Mouse (Mus musculus): ENCODE results near the gene Fmnl3. TPM values are rescaled to one million over a fixed set of nuclear protein-coding genes. Genes with fewer than 3 reads are reported as not detected.
A peak's percentile ranks its signal among the peaks of the same experiment; 100 is the strongest.
"Not testable (repeated sequence)": the region's sequence is repeated elsewhere in the genome, so short reads cannot be mapped to it uniquely, and the experiment has no call there.

Gene Fmnl3
- polyA plus RNA-seq, 1 experiment from 2014 or later = 16.6 TPM

DNA sequence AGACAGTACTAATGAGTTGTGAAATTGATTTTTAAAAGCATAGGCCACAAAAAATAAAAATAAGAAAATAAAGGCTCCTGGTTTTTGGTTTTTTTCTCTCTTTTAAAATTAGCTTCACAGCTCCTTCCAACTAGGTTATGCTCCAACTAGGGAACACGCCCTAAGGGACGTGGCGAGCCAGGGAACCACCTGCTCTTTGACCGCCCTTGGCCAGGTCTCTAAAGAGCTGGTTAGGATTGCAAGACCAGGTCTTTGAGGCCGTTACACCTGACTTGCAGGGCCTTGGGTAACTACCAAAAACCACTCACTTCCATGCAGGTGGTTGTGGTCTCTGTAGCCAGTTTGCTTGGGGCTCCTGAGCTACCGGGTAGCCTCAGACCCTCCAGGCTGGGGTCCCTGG lies 21.7 kb upstream of the Fmnl3 start:
- Histone ChIP-seq H3K4me1 (ENCODE audit: control insufficient read depth, insufficient read depth, low read length) (peaks cover 30% of the 10 kb centered on the region), H3K27ac (ENCODE audit: low read length) (peak overlapping the region; percentile 51; the same call in 1 of the 2 replicates), H3K4me2 (ENCODE audit: low read depth, low read length) (peak overlapping the region; percentile 85), H3K4me3 (replicated peaks; ENCODE audit: low read length) (peak overlapping the region; percentile 89), H3K27me3 (ENCODE audit: control insufficient read depth, insufficient read depth, low read length) (no peaks in the 10 kb centered on the region), H3K36me3 (ENCODE audit: control insufficient read depth, insufficient read depth, low read length) (no peaks in the 10 kb centered on the region), H3K9me3 (replicated peaks; ENCODE audit: control insufficient read depth, low read length) (no peaks in the 10 kb centered on the region), H3K9ac (ENCODE audit: low read length) (peak overlapping the region; percentile 66)
- whole genome bisulfite sequencing = 75% methylated on average over 6 of the region's 6 CpGs
- no peak for ATAC-seq (ENCODE audit: insufficient read depth, low FRiP score)

DNA sequence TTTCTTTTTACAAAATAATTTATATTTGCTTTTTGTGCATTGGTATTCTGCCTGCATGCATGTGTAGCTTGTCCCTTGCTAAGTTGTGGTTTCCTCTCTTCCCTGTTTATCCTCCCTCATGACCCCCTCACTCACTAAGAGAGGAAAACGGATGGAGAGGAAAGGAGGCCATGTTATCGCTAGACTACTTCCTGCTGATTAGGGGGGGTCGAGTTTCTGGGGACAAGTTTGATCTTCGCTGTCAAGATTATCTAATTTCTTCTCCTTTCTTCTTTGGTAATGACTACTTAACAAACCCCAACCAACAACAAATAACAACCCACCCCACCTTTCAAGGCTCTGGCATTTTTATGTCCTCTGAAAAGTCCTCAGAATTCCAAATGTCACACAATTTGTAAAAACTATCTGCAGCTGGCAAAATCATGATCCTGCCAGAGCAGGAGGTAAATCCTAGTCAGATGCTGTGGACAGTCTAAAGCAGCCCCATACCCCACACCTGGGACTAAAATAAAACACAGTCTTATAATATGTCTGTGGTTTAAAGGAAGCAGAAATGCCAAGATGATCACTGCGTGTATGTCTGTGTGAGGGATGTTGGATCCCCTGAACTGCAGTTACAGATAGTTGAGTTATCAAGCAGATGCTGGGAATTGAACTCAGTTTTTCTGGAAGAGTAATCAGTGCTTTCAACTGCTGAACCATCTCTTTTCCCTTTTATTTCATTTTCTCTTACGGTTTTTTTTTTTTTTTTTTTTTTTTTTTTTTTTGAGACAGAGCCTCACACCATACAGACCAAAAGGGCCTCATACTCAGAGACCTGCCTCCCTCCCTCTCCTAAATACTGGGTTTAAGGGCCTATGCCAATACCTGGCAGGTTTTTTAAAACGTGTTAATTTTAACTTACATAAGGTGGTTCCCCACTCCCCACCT lies 20.5 kb upstream of the Fmnl3 start:
- 48% methylated on average over 7 of the region's 7 CpGs for WGBS
- H3K4me2 ChIP-seq (ENCODE audit: low read depth, low read length) = no peak overlapping the region
- no peaks in the 10 kb centered on the region for H3K9me3 ChIP-seq (replicated peaks; ENCODE audit: control insufficient read depth, low read length)
- ATAC-seq (ENCODE audit: insufficient read depth, low FRiP score) = no peak
- H3K4me3 ChIP-seq (replicated peaks; ENCODE audit: low read length) = no peak overlapping the region
- H3K27me3 ChIP-seq (ENCODE audit: control insufficient read depth, insufficient read depth, low read length) = no peaks in the 10 kb centered on the region
- H3K36me3 ChIP-seq (ENCODE audit: control insufficient read depth, insufficient read depth, low read length) = no peaks in the 10 kb centered on the region
- H3K4me1 ChIP-seq (ENCODE audit: control insufficient read depth, insufficient read depth, low read length) = peaks cover 17% of the 10 kb centered on the region
- no peak overlapping the region for H3K9ac ChIP-seq (ENCODE audit: low read length)
- no peak overlapping the region for H3K27ac ChIP-seq (ENCODE audit: low read length)

DNA sequence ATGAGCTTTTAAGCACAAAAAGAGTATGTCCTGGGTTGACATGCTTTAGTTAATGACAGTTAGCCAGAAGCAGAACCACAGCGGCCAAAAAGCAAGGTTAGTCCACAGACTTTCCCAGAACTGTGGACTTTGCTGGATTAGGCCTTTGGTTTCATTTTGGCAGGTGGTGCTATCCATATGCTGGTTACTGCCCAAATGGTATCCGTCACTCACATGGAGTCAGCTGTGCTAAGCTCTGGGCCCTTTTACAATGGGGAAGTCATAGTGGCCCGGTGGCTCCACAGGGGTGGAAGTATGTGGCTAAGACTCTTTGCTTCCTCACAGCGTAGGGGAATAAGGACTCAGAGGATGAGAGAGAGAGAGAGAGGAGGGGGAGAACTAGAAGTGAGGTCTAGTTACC lies 17.7 kb upstream of the Fmnl3 start:
- 66% methylated on average over 4 of the region's 4 CpGs for WGBS
- Histone ChIP-seq H3K4me3 (replicated peaks; ENCODE audit: low read length) (no peak overlapping the region), H3K4me2 (ENCODE audit: low read depth, low read length) (no peak overlapping the region), H3K9ac (ENCODE audit: low read length) (no peak overlapping the region), H3K36me3 (ENCODE audit: control insufficient read depth, insufficient read depth, low read length) (no peaks in the 10 kb centered on the region), H3K4me1 (ENCODE audit: control insufficient read depth, insufficient read depth, low read length) (peaks cover 4% of the 10 kb centered on the region; the same call in 1 of the 2 replicates), H3K27me3 (ENCODE audit: control insufficient read depth, insufficient read depth, low read length) (no peaks in the 10 kb centered on the region), H3K9me3 (replicated peaks; ENCODE audit: control insufficient read depth, low read length) (no peaks in the 10 kb centered on the region), H3K27ac (ENCODE audit: low read length) (no peak overlapping the region)
- no peak for ATAC-seq (ENCODE audit: insufficient read depth, low FRiP score)

DNA sequence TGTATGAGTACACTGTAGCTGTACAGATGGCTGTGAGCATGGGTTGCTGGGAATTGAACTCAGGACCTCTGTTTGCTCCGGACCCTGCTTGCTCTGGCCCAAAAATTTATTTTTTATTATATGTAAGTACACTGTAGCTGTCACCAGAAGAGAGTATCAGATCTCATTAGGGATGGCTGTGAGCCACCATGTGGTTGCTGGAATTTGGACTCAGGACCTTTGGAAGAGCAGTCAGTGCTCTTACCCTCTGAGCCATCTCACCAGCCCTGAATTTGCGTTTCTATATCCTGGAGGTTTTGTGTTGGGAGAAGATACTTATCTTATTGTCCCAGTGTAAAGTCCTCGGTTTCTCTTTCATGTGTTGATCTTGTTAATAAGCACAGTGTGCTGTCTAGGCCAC lies 16.5 kb upstream of the Fmnl3 start:
- WGBS = 69% methylated on average over 3 of the region's 3 CpGs
- Histone ChIP-seq H3K27me3 (ENCODE audit: control insufficient read depth, insufficient read depth, low read length) (no peaks in the 10 kb centered on the region), H3K4me2 (ENCODE audit: low read depth, low read length) (no peak overlapping the region), H3K36me3 (ENCODE audit: control insufficient read depth, insufficient read depth, low read length) (no peaks in the 10 kb centered on the region), H3K4me3 (replicated peaks; ENCODE audit: low read length) (no peak overlapping the region), H3K9me3 (replicated peaks; ENCODE audit: control insufficient read depth, low read length) (no peaks in the 10 kb centered on the region), H3K4me1 (ENCODE audit: control insufficient read depth, insufficient read depth, low read length) (no peaks in the 10 kb centered on the region), H3K9ac (ENCODE audit: low read length) (no peak overlapping the region), H3K27ac (ENCODE audit: low read length) (no peak overlapping the region)
- no peak for ATAC-seq (ENCODE audit: insufficient read depth, low FRiP score)

DNA sequence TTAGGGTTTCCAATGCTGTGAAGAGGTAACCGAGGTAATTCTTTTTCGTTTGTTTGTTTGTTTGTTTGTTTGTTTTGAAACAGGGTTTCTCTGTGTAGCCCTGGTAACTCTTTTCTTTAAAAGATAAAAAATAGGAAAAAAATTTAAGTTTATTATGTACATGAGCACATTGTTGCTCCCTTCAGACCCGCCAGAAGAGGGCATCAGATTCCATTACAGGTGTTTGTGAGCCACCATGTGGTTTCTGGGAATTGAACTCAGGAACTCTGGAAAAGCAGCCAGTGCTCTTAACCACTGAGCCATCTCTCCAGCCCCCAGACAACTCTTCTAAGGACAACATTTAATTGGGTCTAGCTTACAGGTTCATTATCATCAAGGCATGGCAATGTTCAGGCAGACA lies 15.8 kb upstream of the Fmnl3 start:
- not testable (repeated sequence) for H3K27ac ChIP-seq (ENCODE audit: low read length); H3K4me2 ChIP-seq (ENCODE audit: low read depth, low read length); H3K4me3 ChIP-seq (replicated peaks; ENCODE audit: low read length); H3K9me3 ChIP-seq (replicated peaks; ENCODE audit: control insufficient read depth, low read length); H3K9ac ChIP-seq (ENCODE audit: low read length); H3K27me3 ChIP-seq (ENCODE audit: control insufficient read depth, insufficient read depth, low read length); H3K36me3 ChIP-seq (ENCODE audit: control insufficient read depth, insufficient read depth, low read length); H3K4me1 ChIP-seq (ENCODE audit: control insufficient read depth, insufficient read depth, low read length); ATAC-seq (ENCODE audit: insufficient read depth, low FRiP score)
- WGBS = 62% methylated on average over 3 of the region's 3 CpGs

DNA sequence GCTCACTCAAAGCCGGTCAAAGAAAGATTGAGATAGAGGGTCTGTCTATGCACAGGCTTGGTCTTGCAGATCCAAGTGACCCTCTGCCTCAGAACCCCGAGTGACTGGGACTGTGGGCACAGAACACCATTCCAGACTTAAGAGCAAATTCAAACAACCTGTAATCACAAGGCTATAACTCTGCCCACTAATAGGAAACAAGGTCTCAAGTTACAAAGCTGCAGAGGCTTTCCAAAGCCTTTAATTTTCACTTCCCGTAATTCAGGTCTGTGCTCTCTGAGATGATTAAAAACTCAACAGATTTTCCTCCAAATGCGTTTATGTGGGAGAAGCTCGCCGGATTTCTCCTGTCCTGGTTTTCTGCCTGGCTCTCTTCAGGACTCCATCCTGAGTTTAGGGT lies 13.8 kb upstream of the Fmnl3 start:
- Histone ChIP-seq H3K4me3 (replicated peaks; ENCODE audit: low read length) (no peak overlapping the region), H3K9me3 (replicated peaks; ENCODE audit: control insufficient read depth, low read length) (no peaks in the 10 kb centered on the region), H3K27me3 (ENCODE audit: control insufficient read depth, insufficient read depth, low read length) (no peaks in the 10 kb centered on the region), H3K36me3 (ENCODE audit: control insufficient read depth, insufficient read depth, low read length) (no peaks in the 10 kb centered on the region), H3K4me1 (ENCODE audit: control insufficient read depth, insufficient read depth, low read length) (no peaks in the 10 kb centered on the region), H3K9ac (ENCODE audit: low read length) (no peak overlapping the region), H3K27ac (ENCODE audit: low read length) (peak overlapping the region; percentile 34; the same call in 1 of the 2 replicates), H3K4me2 (ENCODE audit: low read depth, low read length) (no peak overlapping the region)
- WGBS = 44% methylated on average over 6 of the region's 6 CpGs
- no peak for ATAC-seq (ENCODE audit: insufficient read depth, low FRiP score)

DNA sequence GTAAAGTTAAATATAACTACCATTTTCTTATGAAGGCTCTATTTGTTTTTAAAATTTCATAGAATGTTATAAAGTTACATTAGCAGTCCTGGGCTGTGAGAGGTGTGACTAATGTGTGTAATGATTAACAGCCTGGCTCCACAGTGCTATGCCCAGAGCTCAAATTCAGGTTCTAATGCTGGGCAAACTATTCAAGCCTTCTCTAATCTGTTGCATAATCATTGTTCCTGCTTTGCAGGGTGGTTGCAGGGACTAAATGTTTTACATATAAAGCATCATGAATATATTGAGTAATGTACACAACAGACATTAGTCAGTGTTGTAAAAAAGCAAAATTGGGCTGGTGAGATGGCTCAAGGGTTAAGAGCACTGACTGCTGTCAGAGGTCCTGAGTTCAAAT lies 12.6 kb upstream of the Fmnl3 start:
- H3K27ac ChIP-seq (ENCODE audit: low read length) = no peak overlapping the region
- no peak overlapping the region for H3K9ac ChIP-seq (ENCODE audit: low read length)
- H3K27me3 ChIP-seq (ENCODE audit: control insufficient read depth, insufficient read depth, low read length) = no peaks in the 10 kb centered on the region
- no peaks in the 10 kb centered on the region for H3K4me1 ChIP-seq (ENCODE audit: control insufficient read depth, insufficient read depth, low read length)
- no peaks in the 10 kb centered on the region for H3K36me3 ChIP-seq (ENCODE audit: control insufficient read depth, insufficient read depth, low read length)
- no peak overlapping the region for H3K4me2 ChIP-seq (ENCODE audit: low read depth, low read length)
- peaks cover 5% of the 10 kb centered on the region; the same call in 1 of the 2 replicates for H3K9me3 ChIP-seq (replicated peaks; ENCODE audit: control insufficient read depth, low read length)
- ATAC-seq (ENCODE audit: insufficient read depth, low FRiP score) = peak; percentile 82; the same call in 1 of the 2 replicates
- no peak overlapping the region for H3K4me3 ChIP-seq (replicated peaks; ENCODE audit: low read length)

DNA sequence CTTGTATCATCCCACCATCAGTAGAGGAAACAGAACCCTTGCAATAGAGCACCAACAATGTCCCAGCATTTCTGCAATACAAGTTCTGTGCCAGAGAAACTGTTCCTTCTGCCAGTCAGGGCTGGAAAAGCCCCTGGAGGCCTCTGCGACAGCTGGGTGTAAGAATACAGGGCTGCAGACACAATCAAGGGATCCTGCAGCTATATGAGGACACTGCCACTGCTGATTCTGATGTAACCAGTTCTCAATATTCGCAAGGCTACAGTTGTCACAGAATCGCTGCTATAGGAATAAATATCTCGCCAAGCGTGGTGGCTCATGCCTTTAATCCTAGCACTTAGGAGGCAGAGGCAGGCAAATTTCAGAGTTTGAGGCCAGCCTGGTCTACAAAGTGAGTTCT lies 6.0 kb upstream of the Fmnl3 start:
- Histone ChIP-seq H3K4me1 (ENCODE audit: control insufficient read depth, insufficient read depth, low read length) (no peaks in the 10 kb centered on the region), H3K4me3 (replicated peaks; ENCODE audit: low read length) (no peak overlapping the region), H3K36me3 (ENCODE audit: control insufficient read depth, insufficient read depth, low read length) (no peaks in the 10 kb centered on the region), H3K27me3 (ENCODE audit: control insufficient read depth, insufficient read depth, low read length) (peaks cover 3% of the 10 kb centered on the region; the same call in 1 of the 2 replicates), H3K9ac (ENCODE audit: low read length) (no peak overlapping the region), H3K27ac (ENCODE audit: low read length) (no peak overlapping the region), H3K9me3 (replicated peaks; ENCODE audit: control insufficient read depth, low read length) (peaks cover 5% of the 10 kb centered on the region; the same call in 1 of the 2 replicates), H3K4me2 (ENCODE audit: low read depth, low read length) (no peak overlapping the region)
- ATAC-seq (ENCODE audit: insufficient read depth, low FRiP score) = no peak
- WGBS = 83% methylated on average over 5 of the region's 5 CpGs

DNA sequence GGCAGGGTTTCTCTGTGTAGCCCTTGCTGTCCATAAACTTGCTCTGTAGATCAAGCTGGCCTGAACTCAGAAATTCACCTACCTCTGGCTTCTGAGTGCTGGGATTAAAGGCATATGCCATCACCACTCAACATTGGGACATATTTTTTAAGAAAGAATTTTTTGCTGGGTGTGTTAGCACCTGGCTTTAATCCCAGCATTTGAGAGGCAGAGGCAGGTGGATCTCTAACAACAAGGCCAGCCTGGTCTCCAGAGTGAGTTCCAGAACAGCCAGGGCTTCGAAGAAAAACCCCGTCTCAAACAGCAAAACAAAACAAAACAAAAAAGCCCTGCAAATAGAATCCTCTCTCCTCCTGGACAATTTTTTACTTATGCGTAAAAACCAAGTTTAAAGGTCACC lies 5.3 kb upstream of the Fmnl3 start:
- Histone ChIP-seq H3K9me3 (replicated peaks; ENCODE audit: control insufficient read depth, low read length) (peaks cover 5% of the 10 kb centered on the region; the same call in 1 of the 2 replicates), H3K36me3 (ENCODE audit: control insufficient read depth, insufficient read depth, low read length) (no peaks in the 10 kb centered on the region), H3K4me2 (ENCODE audit: low read depth, low read length) (no peak overlapping the region), H3K4me1 (ENCODE audit: control insufficient read depth, insufficient read depth, low read length) (no peaks in the 10 kb centered on the region), H3K4me3 (replicated peaks; ENCODE audit: low read length) (no peak overlapping the region), H3K9ac (ENCODE audit: low read length) (no peak overlapping the region), H3K27ac (ENCODE audit: low read length) (no peak overlapping the region), H3K27me3 (ENCODE audit: control insufficient read depth, insufficient read depth, low read length) (peaks cover 3% of the 10 kb centered on the region; the same call in 1 of the 2 replicates)
- WGBS = 89% methylated on average over 3 of the region's 3 CpGs
- no peak for ATAC-seq (ENCODE audit: insufficient read depth, low FRiP score)
